Mouse (Mus musculus): ENCODE measurements around the gene Scn2b. TPM values are rescaled to one million over a fixed set of nuclear protein-coding genes. Genes with fewer than 3 reads are reported as not detected.

The Scn2b gene
- polyA plus RNA-seq, 1 experiment from 2014 or later = 4.9 TPM

DNA sequence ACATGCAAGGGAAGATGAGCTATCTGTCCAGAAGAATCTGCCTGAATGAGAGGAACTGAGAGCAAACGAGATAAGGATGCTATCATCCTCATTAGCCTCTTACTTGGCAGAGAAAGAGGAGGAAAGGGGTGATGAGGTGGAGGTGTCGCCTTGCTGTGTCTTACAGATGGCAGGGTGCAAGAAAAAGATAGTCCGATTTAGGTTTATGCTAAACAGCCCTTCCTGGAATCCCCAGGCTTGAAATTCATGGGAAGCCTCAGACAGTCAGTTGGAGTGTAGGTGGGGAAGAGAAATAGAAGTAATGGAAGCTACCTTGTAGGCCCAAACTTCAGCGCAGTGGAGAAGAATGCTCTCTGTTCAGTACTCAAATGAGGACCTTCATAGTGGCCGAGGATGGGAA lies 50.3 kb downstream of the Scn2b start:
- Histone ChIP-seq H3K36me3 (replicated peaks; ENCODE audit: control insufficient read depth, insufficient read depth, low read depth, low read length) (no peaks in the 10 kb centered on the region), H3K9me3 (replicated peaks; ENCODE audit: control insufficient read depth, low read length) (peaks cover 2% of the 10 kb centered on the region; the same call in 1 of the 2 replicates), H3K27ac (replicated peaks; ENCODE audit: low read depth, low read length) (no peak overlapping the region), H3K4me2 (ENCODE audit: low read depth, low read length) (no peak overlapping the region), H3K27me3 (ENCODE audit: control insufficient read depth, insufficient read depth, low read length) (no peaks in the 10 kb centered on the region), H3K4me1 (ENCODE audit: control insufficient read depth, insufficient read depth, low read length) (no peaks in the 10 kb centered on the region), H3K9ac (replicated peaks; ENCODE audit: low read length) (no peak overlapping the region), H3K4me3 (ENCODE audit: low read depth, low read length) (no peak overlapping the region)
- 78% methylated on average over 5 of the region's 5 CpGs for WGBS
- DNase-seq (ENCODE audit: low spot score) (no peak), ATAC-seq (replicated peaks; ENCODE audit: insufficient number of reproducible peaks, low FRiP score, low TSS enrichment, low read depth) (no peak)

- 93% methylated on average over 5 of the region's 5 CpGs for WGBS
- Histone ChIP-seq H3K9me3 (replicated peaks; ENCODE audit: control insufficient read depth, low read length) (peaks cover 2% of the 10 kb centered on the region; the same call in 1 of the 2 replicates), H3K36me3 (replicated peaks; ENCODE audit: control insufficient read depth, insufficient read depth, low read depth, low read length) (no peaks in the 10 kb centered on the region), H3K4me1 (ENCODE audit: control insufficient read depth, insufficient read depth, low read length) (no peaks in the 10 kb centered on the region), H3K9ac (replicated peaks; ENCODE audit: low read length) (no peak overlapping the region), H3K27me3 (ENCODE audit: control insufficient read depth, insufficient read depth, low read length) (no peaks in the 10 kb centered on the region), H3K4me3 (ENCODE audit: low read depth, low read length) (no peak overlapping the region), H3K4me2 (ENCODE audit: low read depth, low read length) (no peak overlapping the region), H3K27ac (replicated peaks; ENCODE audit: low read depth, low read length) (no peak overlapping the region)
- ATAC-seq (replicated peaks; ENCODE audit: insufficient number of reproducible peaks, low FRiP score, low TSS enrichment, low read depth) (no peak), DNase-seq (ENCODE audit: low spot score) (no peak)
These were observed 52.6 kb downstream of the Scn2b start for GRCm38 (mm10) chr9:45170150-45170549.

- 79% methylated on average over 1 of the region's 1 CpGs for WGBS
- H3K4me3 ChIP-seq (ENCODE audit: low read depth, low read length) = no peak overlapping the region
- no peak for DNase-seq (ENCODE audit: low spot score)
- no peak overlapping the region for H3K27ac ChIP-seq (replicated peaks; ENCODE audit: low read depth, low read length)
- no peaks in the 10 kb centered on the region for H3K36me3 ChIP-seq (replicated peaks; ENCODE audit: control insufficient read depth, insufficient read depth, low read depth, low read length)
- no peak overlapping the region for H3K9ac ChIP-seq (replicated peaks; ENCODE audit: low read length)
- 0 out of 2 replicates have a peak, but pooled peaks have one; percentile 44 for ATAC-seq (replicated peaks; ENCODE audit: insufficient number of reproducible peaks, low FRiP score, low TSS enrichment, low read depth)
- no peaks in the 10 kb centered on the region for H3K27me3 ChIP-seq (ENCODE audit: control insufficient read depth, insufficient read depth, low read length)
- H3K4me1 ChIP-seq (ENCODE audit: control insufficient read depth, insufficient read depth, low read length) = no peaks in the 10 kb centered on the region
- peaks cover 2% of the 10 kb centered on the region; the same call in 1 of the 2 replicates for H3K9me3 ChIP-seq (replicated peaks; ENCODE audit: control insufficient read depth, low read length)
- no peak overlapping the region for H3K4me2 ChIP-seq (ENCODE audit: low read depth, low read length)
These were observed 53.6 kb downstream of the Scn2b start for GRCm38 (mm10) chr9:45171073-45171610.

DNA sequence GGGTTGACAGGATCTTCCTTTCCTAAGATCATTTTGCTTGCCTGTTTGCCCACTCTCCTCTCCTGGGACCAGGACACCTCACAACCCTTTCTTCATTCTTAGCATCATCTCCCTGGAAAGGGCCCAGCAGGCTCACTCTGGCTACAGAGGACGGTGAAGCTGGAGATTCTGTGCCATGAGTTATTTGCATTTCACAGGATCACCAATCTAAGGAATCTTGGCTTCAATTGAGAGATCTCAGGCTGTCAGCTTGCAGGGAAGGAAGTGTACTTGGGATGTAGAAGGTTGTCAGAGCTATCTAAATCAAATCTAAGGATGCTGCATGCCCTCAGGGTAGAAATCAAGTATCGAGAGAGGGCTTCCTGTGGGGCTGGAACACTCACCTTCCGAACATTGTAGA lies 55.9 kb downstream of the Scn2b start:
- Histone ChIP-seq H3K36me3 (replicated peaks; ENCODE audit: control insufficient read depth, insufficient read depth, low read depth, low read length) (no peaks in the 10 kb centered on the region), H3K4me3 (ENCODE audit: low read depth, low read length) (no peak overlapping the region), H3K9ac (replicated peaks; ENCODE audit: low read length) (no peak overlapping the region), H3K4me1 (ENCODE audit: control insufficient read depth, insufficient read depth, low read length) (no peaks in the 10 kb centered on the region), H3K27me3 (ENCODE audit: control insufficient read depth, insufficient read depth, low read length) (no peaks in the 10 kb centered on the region), H3K4me2 (ENCODE audit: low read depth, low read length) (no peak overlapping the region), H3K27ac (replicated peaks; ENCODE audit: low read depth, low read length) (no peak overlapping the region), H3K9me3 (replicated peaks; ENCODE audit: control insufficient read depth, low read length) (peaks cover 2% of the 10 kb centered on the region; the same call in 1 of the 2 replicates)
- ATAC-seq (replicated peaks; ENCODE audit: insufficient number of reproducible peaks, low FRiP score, low TSS enrichment, low read depth) (no peak), DNase-seq (ENCODE audit: low spot score) (no peak)
- 61% methylated on average over 3 of the region's 3 CpGs for WGBS

GRCm38 (mm10) chr9:45179282-45179681 lies 61.7 kb downstream of the Scn2b start:
- no peaks in the 10 kb centered on the region for H3K27me3 ChIP-seq (ENCODE audit: control insufficient read depth, insufficient read depth, low read length)
- 79% methylated on average over 5 of the region's 5 CpGs for WGBS
- H3K4me1 ChIP-seq (ENCODE audit: control insufficient read depth, insufficient read depth, low read length) = no peaks in the 10 kb centered on the region
- H3K9me3 ChIP-seq (replicated peaks; ENCODE audit: control insufficient read depth, low read length) = no peaks in the 10 kb centered on the region
- DNase-seq (ENCODE audit: low spot score) = no peak
- H3K4me3 ChIP-seq (ENCODE audit: low read depth, low read length) = no peak overlapping the region
- H3K27ac ChIP-seq (replicated peaks; ENCODE audit: low read depth, low read length) = no peak overlapping the region
- no peak overlapping the region for H3K4me2 ChIP-seq (ENCODE audit: low read depth, low read length)
- no peak for ATAC-seq (replicated peaks; ENCODE audit: insufficient number of reproducible peaks, low FRiP score, low TSS enrichment, low read depth)
- H3K9ac ChIP-seq (replicated peaks; ENCODE audit: low read length) = no peak overlapping the region
- H3K36me3 ChIP-seq (replicated peaks; ENCODE audit: control insufficient read depth, insufficient read depth, low read depth, low read length) = no peaks in the 10 kb centered on the region

Other genes starting within 250 kb of the Scn2b start
- 9.8 and 12.2 TPM in 2 replicates for gene Kmt2a, start 236.5 kb upstream of the Scn2b start, polyA plus RNA-seq (2014; fragmentation: Nextera tagmentation; extraction: Ambion mirVana)
- 572 and 583 TPM in 2 replicates for gene Atp5l, start 197.0 kb upstream of the Scn2b start, polyA plus RNA-seq (2014; fragmentation: Nextera tagmentation; extraction: Ambion mirVana)
- gene Ube4a, start 152.2 kb upstream of the Scn2b start, polyA plus RNA-seq (2014; fragmentation: Nextera tagmentation; extraction: Ambion mirVana) = 31.3 and 34.3 TPM in 2 replicates
- gene Cd3g, start 137.4 kb upstream of the Scn2b start, polyA plus RNA-seq (2014; fragmentation: Nextera tagmentation; extraction: Ambion mirVana) = not detected in 2 replicates
- not detected in 2 replicates for gene Cd3d, start 136.0 kb upstream of the Scn2b start, polyA plus RNA-seq (2014; fragmentation: Nextera tagmentation; extraction: Ambion mirVana)
- gene Cd3e, start 108.2 kb upstream of the Scn2b start, polyA plus RNA-seq (2014; fragmentation: Nextera tagmentation; extraction: Ambion mirVana) = not detected in 2 replicates
- gene Mpzl2, start 78.0 kb upstream of the Scn2b start, polyA plus RNA-seq (2014; fragmentation: Nextera tagmentation; extraction: Ambion mirVana) = 8.8 and 9.2 TPM in 2 replicates
- gene Mpzl3, start 62.6 kb upstream of the Scn2b start, polyA plus RNA-seq (2014; fragmentation: Nextera tagmentation; extraction: Ambion mirVana) = 2.0 and 2.3 TPM in 2 replicates
- 0.49 and 0.50 TPM in 2 replicates for gene Jaml, start 38.6 kb upstream of the Scn2b start, polyA plus RNA-seq (2014; fragmentation: Nextera tagmentation; extraction: Ambion mirVana)
- gene Scn4b, start 20.6 kb downstream of the Scn2b start, polyA plus RNA-seq (2014; fragmentation: Nextera tagmentation; extraction: Ambion mirVana) = 0.04 and 0.21 TPM in 2 replicates
- gene BC049352, start 64.2 kb downstream of the Scn2b start, polyA plus RNA-seq (2014; fragmentation: Nextera tagmentation; extraction: Ambion mirVana) = not detected in 2 replicates
- 0.35 TPM in 1 of 2 replicates, not detected in the other for gene Tmprss4, start 86.3 kb downstream of the Scn2b start, polyA plus RNA-seq (2014; fragmentation: Nextera tagmentation; extraction: Ambion mirVana)
- 0.22 and 1.2 TPM in 2 replicates for gene Il10ra, start 151.4 kb downstream of the Scn2b start, polyA plus RNA-seq (2014; fragmentation: Nextera tagmentation; extraction: Ambion mirVana)
- 0.55 and 0.74 TPM in 2 replicates for gene Tmprss13, start 201.3 kb downstream of the Scn2b start, polyA plus RNA-seq (2014; fragmentation: Nextera tagmentation; extraction: Ambion mirVana)